Mouse (Mus musculus) forebrain, embryonic 10.5 days (tissue): ENCODE results near the gene Zbtb17. TPM values are rescaled to one million over a fixed set of nuclear protein-coding genes. Genes with fewer than 3 reads are reported as not detected.

Source experiments
- DNase-seq: peaks from one replicate; pipeline ENCODE4 v3.0.0-alpha.2; 2017; ENCODE audit warnings: low spot score; ENCODE audit errors: extremely low spot score
- H3K27ac ChIP-seq: fragments of 300-500 bp; sonication (generic); 2 replicates; pipeline ENCODE4 v1.5.1; 2016; ENCODE audit warnings: mild to moderate bottlenecking
- H3K27me3 ChIP-seq: fragments of 300-500 bp; sonication (generic); 2 replicates; pipeline ENCODE4 v1.6.1; 2016; ENCODE audit warnings: mild to moderate bottlenecking; ENCODE audit not compliant: poor library complexity, severe bottlenecking
- H3K36me3 ChIP-seq: fragments of 300-500 bp; sonication (generic); replicated peaks from 2 replicates; pipeline ENCODE4 v1.6.1; 2016; ENCODE audit warnings: mild to moderate bottlenecking, moderate library complexity
- H3K4me1 ChIP-seq: fragments of 300-500 bp; sonication (generic); 2 replicates; pipeline ENCODE4 v1.6.1; 2016
- H3K4me3 ChIP-seq: fragments of 300-500 bp; sonication (generic); 2 replicates; pipeline ENCODE4 v1.5.1; 2016; ENCODE audit warnings: mild to moderate bottlenecking, moderate library complexity
- H3K9me3 ChIP-seq: fragments of 300-500 bp; sonication (generic); 2 replicates; pipeline ENCODE4 v1.6.1; 2016; ENCODE audit warnings: mild to moderate bottlenecking, moderate library complexity
- WGBS: fragments of 180-500 bp; shearing (Covaris S2); methylation state at CpG from one replicate; pipeline ENCODE4 v1.1.7; 2016; 5-methylcytosine and 5-hydroxymethylcytosine counted together
- polyA plus RNA-seq: library from polyadenylated mRNA; unstranded; fragments of >200 nt; fragmentation: Nextera tagmentation; extraction: Ambion mirVana; gene quantifications from 2 replicates; pipeline ENCODE4 v1.2.1, GENCODE M21; 2016

Zbtb17 gene
- polyA plus RNA-seq, 1 experiment from 2014 or later = 58.9 TPM

GRCm38 (mm10) chr4:141419398-141420191 is 24.9 kb upstream of the Zbtb17 start:
- 76% methylated on average over 27 of the region's 27 CpGs for WGBS
- Histone ChIP-seq H3K9me3 (no peaks in the 10 kb centered on the region), H3K4me3 (no peak overlapping the region), H3K4me1 (peaks cover 12% of the 10 kb centered on the region), H3K36me3 (no peaks in the 10 kb centered on the region), H3K27ac (no peak overlapping the region), H3K27me3 (peaks cover 37% of the 10 kb centered on the region)
- no peak for DNase-seq

- 0 out of 2 replicates have a peak within 1 kb of the TSS, but pooled peaks have one; percentile 8 for H3K27ac ChIP-seq
- 64% methylated on average over 9 of the region's 9 CpGs for WGBS
- no peak for DNase-seq
These were observed 24.1 kb upstream of the Zbtb17 start, which contains the start of gene Hspb7 for GRCm38 (mm10) chr4:141420192-141420829. Gene Hspb7, plus strand, starts transcription at chr4:141420779.

GRCm38 (mm10) chr4:141420886-141421285 is 23.6 kb upstream of the Zbtb17 start:
- Histone ChIP-seq H3K27me3 (peaks cover 50% of the 10 kb centered on the region), H3K4me1 (peaks cover 24% of the 10 kb centered on the region), H3K9me3 (no peaks in the 10 kb centered on the region), H3K27ac (0 out of 2 replicates have a peak overlapping the region, but pooled peaks have one; percentile 8), H3K4me3 (no peak overlapping the region), H3K36me3 (no peaks in the 10 kb centered on the region)
- 58% methylated on average over 9 of the region's 9 CpGs for WGBS
- DNase-seq = no peak

More at GRCm38 (mm10) chr4:141420192-141420829, 24.1 kb upstream of the Zbtb17 start, which contains the start of gene Hspb7:
- Histone ChIP-seq H3K4me3 (no peak within 1 kb of the TSS), H3K36me3 (no peaks in the 10 kb centered on the region), H3K4me1 (peaks cover 18% of the 10 kb centered on the region), H3K27me3 (peaks cover 44% of the 10 kb centered on the region), H3K9me3 (no peaks in the 10 kb centered on the region)

GRCm38 (mm10) chr4:141421423-141421822 is 23.0 kb upstream of the Zbtb17 start:
- no peak for DNase-seq
- Histone ChIP-seq H3K27me3 (peaks cover 55% of the 10 kb centered on the region), H3K27ac (0 out of 2 replicates have a peak overlapping the region, but pooled peaks have one; percentile 8), H3K4me3 (no peak overlapping the region), H3K9me3 (no peaks in the 10 kb centered on the region), H3K36me3 (no peaks in the 10 kb centered on the region), H3K4me1 (peaks cover 29% of the 10 kb centered on the region)
- WGBS = 75% methylated on average over 14 of the region's 14 CpGs

- peaks cover 69% of the 10 kb centered on the region for H3K27me3 ChIP-seq
- no peak overlapping the region for H3K27ac ChIP-seq
- H3K4me3 ChIP-seq = no peak overlapping the region
- no peaks in the 10 kb centered on the region for H3K36me3 ChIP-seq
- no peak for DNase-seq
- WGBS = 84% methylated on average over 5 of the region's 5 CpGs
- peaks cover 31% of the 10 kb centered on the region for H3K4me1 ChIP-seq
- H3K9me3 ChIP-seq = no peaks in the 10 kb centered on the region
These were observed 21.6 kb upstream of the Zbtb17 start for GRCm38 (mm10) chr4:141422841-141423240.

GRCm38 (mm10) chr4:141423288-141423687 is 21.2 kb upstream of the Zbtb17 start:
- DNase-seq = no peak
- Histone ChIP-seq H3K9me3 (no peaks in the 10 kb centered on the region), H3K4me1 (peaks cover 31% of the 10 kb centered on the region), H3K27me3 (peaks cover 72% of the 10 kb centered on the region), H3K27ac (no peak overlapping the region), H3K36me3 (no peaks in the 10 kb centered on the region), H3K4me3 (no peak overlapping the region)
- WGBS = 83% methylated on average over 5 of the region's 5 CpGs

- no peak overlapping the region for H3K4me3 ChIP-seq
- H3K27me3 ChIP-seq = peaks cover 72% of the 10 kb centered on the region
These were observed 20.6 kb upstream of the Zbtb17 start for GRCm38 (mm10) chr4:141423691-141424431.

GRCm38 (mm10) chr4:141425484-141426479 is 18.7 kb upstream of the Zbtb17 start:
- H3K4me1 ChIP-seq = peaks cover 24% of the 10 kb centered on the region
- DNase-seq = no peak
- H3K4me3 ChIP-seq = peak overlapping the region; percentile 56
- H3K36me3 ChIP-seq = no peaks in the 10 kb centered on the region
- H3K27ac ChIP-seq = peak overlapping the region; percentile 49; the same call in 1 of the 2 replicates
- WGBS = 3% methylated on average over 36 of the region's 36 CpGs
- peaks cover 69% of the 10 kb centered on the region for H3K27me3 ChIP-seq
- no peaks in the 10 kb centered on the region for H3K9me3 ChIP-seq

More at GRCm38 (mm10) chr4:141423691-141424431, 20.6 kb upstream of the Zbtb17 start:
- DNase-seq = no peak
- WGBS = 90% methylated on average over 13 of the region's 13 CpGs
- H3K9me3 ChIP-seq = no peaks in the 10 kb centered on the region
- H3K36me3 ChIP-seq = no peaks in the 10 kb centered on the region
- peaks cover 31% of the 10 kb centered on the region for H3K4me1 ChIP-seq
- H3K27ac ChIP-seq = no peak overlapping the region

GRCm38 (mm10) chr4:141426796-141427745 is 17.4 kb upstream of the Zbtb17 start:
- Histone ChIP-seq H3K4me3 (no peak overlapping the region), H3K36me3 (no peaks in the 10 kb centered on the region), H3K9me3 (no peaks in the 10 kb centered on the region), H3K4me1 (peaks cover 19% of the 10 kb centered on the region), H3K27me3 (peaks cover 56% of the 10 kb centered on the region), H3K27ac (no peak overlapping the region)
- WGBS = 86% methylated on average over 10 of the region's 10 CpGs
- no peak for DNase-seq

GRCm38 (mm10) chr4:141427921-141428320 is 16.5 kb upstream of the Zbtb17 start:
- no peak for DNase-seq
- H3K27me3 ChIP-seq = peaks cover 50% of the 10 kb centered on the region
- no peaks in the 10 kb centered on the region for H3K36me3 ChIP-seq

GRCm38 (mm10) chr4:141429381-141429780 is 15.1 kb upstream of the Zbtb17 start:
- Histone ChIP-seq H3K36me3 (no peaks in the 10 kb centered on the region), H3K27ac (no peak overlapping the region), H3K9me3 (no peaks in the 10 kb centered on the region), H3K27me3 (peaks cover 38% of the 10 kb centered on the region), H3K4me1 (peaks cover 19% of the 10 kb centered on the region), H3K4me3 (no peak overlapping the region)
- 82% methylated on average over 6 of the region's 6 CpGs for WGBS
- DNase-seq = no peak

More at GRCm38 (mm10) chr4:141427921-141428320, 16.5 kb upstream of the Zbtb17 start:
- peaks cover 19% of the 10 kb centered on the region for H3K4me1 ChIP-seq
- H3K27ac ChIP-seq = no peak overlapping the region
- H3K4me3 ChIP-seq = no peak overlapping the region
- no peaks in the 10 kb centered on the region for H3K9me3 ChIP-seq
- 90% methylated on average over 13 of the region's 13 CpGs for WGBS
